Mouse (Mus musculus): ENCODE measurements around the gene Tcta. TPM values are rescaled to one million over a fixed set of nuclear protein-coding genes. Genes with fewer than 3 reads are reported as not detected.
"Not testable (repeated sequence)": the region's sequence is repeated elsewhere in the genome, so short reads cannot be mapped to it uniquely, and the experiment has no call there.

Tcta gene
- polyA plus RNA-seq, 1 experiment from 2014 or later = 20.1 TPM

- WGBS = 27% methylated on average over 2 of the region's 2 CpGs
- TF ChIP-seq CTCF (IDR thresholded peaks at IDR 0.05; ENCODE audit: low read depth) = no peak
- H3K4me1 ChIP-seq (ENCODE audit: insufficient read depth) = peaks cover 6% of the 10 kb centered on the region; the same call in 1 of the 2 replicates
Observed at GRCm38 (mm10) chr9:108271941-108272340, 34.0 kb downstream of the Tcta start.

GRCm38 (mm10) chr9:108268701-108269100, 37.3 kb downstream of the Tcta start:
- not testable (repeated sequence) for H3K4me2 ChIP-seq; H3K27ac ChIP-seq (ENCODE audit: low read depth); H3K9me3 ChIP-seq (ENCODE audit: low read depth, low read length); H3K9ac ChIP-seq; ATAC-seq (ENCODE audit: insufficient read depth); DNase-seq; H3K27me3 ChIP-seq (ENCODE audit: insufficient read depth, low read length); H3K36me3 ChIP-seq (ENCODE audit: insufficient read depth); H3K4me3 ChIP-seq (ENCODE audit: low read depth, low read length)
- 62% methylated on average over 6 of the region's 7 CpGs for WGBS
- H3K4me1 ChIP-seq (ENCODE audit: insufficient read depth) = peaks cover 20% of the 10 kb centered on the region

More at GRCm38 (mm10) chr9:108271941-108272340, 34.0 kb downstream of the Tcta start:
- Histone ChIP-seq H3K27me3 (ENCODE audit: insufficient read depth, low read length) (no peaks in the 10 kb centered on the region), H3K4me3 (ENCODE audit: low read depth, low read length) (no peak overlapping the region), H3K36me3 (ENCODE audit: insufficient read depth) (no peaks in the 10 kb centered on the region), H3K9me3 (ENCODE audit: low read depth, low read length) (no peaks in the 10 kb centered on the region), H3K9ac (no peak overlapping the region), H3K4me2 (no peak overlapping the region), H3K27ac (ENCODE audit: low read depth) (peak overlapping the region; percentile 36; the same call in 1 of the 2 replicates)
- no peak for ATAC-seq (ENCODE audit: insufficient read depth)
- no peak for DNase-seq

- no peak for TF ChIP-seq CTCF (IDR thresholded peaks at IDR 0.05; ENCODE audit: low read depth)
Observed at GRCm38 (mm10) chr9:108267691-108268090, 38.3 kb downstream of the Tcta start.

GRCm38 (mm10) chr9:108266261-108266935, 39.6 kb downstream of the Tcta start:
- Histone ChIP-seq H3K4me3 (ENCODE audit: low read depth, low read length) (no peak overlapping the region), H3K4me1 (ENCODE audit: insufficient read depth) (peaks cover 19% of the 10 kb centered on the region), H3K9me3 (ENCODE audit: low read depth, low read length) (no peaks in the 10 kb centered on the region), H3K27ac (ENCODE audit: low read depth) (no peak overlapping the region), H3K27me3 (ENCODE audit: insufficient read depth, low read length) (no peaks in the 10 kb centered on the region), H3K36me3 (ENCODE audit: insufficient read depth) (no peaks in the 10 kb centered on the region), H3K4me2 (no peak overlapping the region), H3K9ac (no peak overlapping the region)
- DNase-seq (no peak), ATAC-seq (ENCODE audit: insufficient read depth) (no peak)
- 57% methylated on average over 10 of the region's 10 CpGs for WGBS
- no peak for TF ChIP-seq CTCF (IDR thresholded peaks at IDR 0.05; ENCODE audit: low read depth)

More at GRCm38 (mm10) chr9:108267691-108268090, 38.3 kb downstream of the Tcta start:
- Histone ChIP-seq H3K36me3 (ENCODE audit: insufficient read depth) (no peaks in the 10 kb centered on the region), H3K4me3 (ENCODE audit: low read depth, low read length) (no peak overlapping the region), H3K27ac (ENCODE audit: low read depth) (peak overlapping the region; percentile 18; the same call in 1 of the 2 replicates), H3K4me2 (no peak overlapping the region), H3K9ac (no peak overlapping the region), H3K27me3 (ENCODE audit: insufficient read depth, low read length) (no peaks in the 10 kb centered on the region), H3K4me1 (ENCODE audit: insufficient read depth) (peaks cover 20% of the 10 kb centered on the region), H3K9me3 (ENCODE audit: low read depth, low read length) (no peaks in the 10 kb centered on the region)
- 56% methylated on average over 7 of the region's 7 CpGs for WGBS
- ATAC-seq (ENCODE audit: insufficient read depth) (no peak), DNase-seq (peak; percentile 34)

- H3K27ac ChIP-seq (ENCODE audit: low read depth) = peak overlapping the region; percentile 95
Observed at GRCm38 (mm10) chr9:108264191-108264921, 41.6 kb downstream of the Tcta start.

GRCm38 (mm10) chr9:108263690-108264190, 42.2 kb downstream of the Tcta start, which contains the start of gene Dag1:
TSS of gene Dag1 (minus strand) at chr9:108263958.
- Histone ChIP-seq H3K27ac (ENCODE audit: low read depth) (peak within 1 kb of the TSS; percentile 95), H3K36me3 (ENCODE audit: insufficient read depth) (no peaks in the 10 kb centered on the region), H3K4me2 (peak within 1 kb of the TSS; percentile 77), H3K4me3 (ENCODE audit: low read depth, low read length) (peak within 1 kb of the TSS; percentile 95), H3K9ac (peak within 1 kb of the TSS; percentile 88), H3K27me3 (ENCODE audit: insufficient read depth, low read length) (no peaks in the 10 kb centered on the region), H3K9me3 (ENCODE audit: low read depth, low read length) (no peaks in the 10 kb centered on the region), H3K4me1 (ENCODE audit: insufficient read depth) (peaks cover 19% of the 10 kb centered on the region)
- ATAC-seq (ENCODE audit: insufficient read depth) (peak; percentile 96), DNase-seq (peak; percentile 96)
- TF ChIP-seq CTCF (IDR thresholded peaks at IDR 0.05; ENCODE audit: low read depth) = no peak
- WGBS = 0% methylated on average over 56 of the region's 71 CpGs

More at GRCm38 (mm10) chr9:108264191-108264921, 41.6 kb downstream of the Tcta start:
- Histone ChIP-seq H3K9ac (peak overlapping the region; percentile 51), H3K36me3 (ENCODE audit: insufficient read depth) (no peaks in the 10 kb centered on the region), H3K4me1 (ENCODE audit: insufficient read depth) (peaks cover 19% of the 10 kb centered on the region), H3K9me3 (ENCODE audit: low read depth, low read length) (no peaks in the 10 kb centered on the region), H3K4me2 (peak overlapping the region; percentile 77), H3K4me3 (ENCODE audit: low read depth, low read length) (peak overlapping the region; percentile 95), H3K27me3 (ENCODE audit: insufficient read depth, low read length) (no peaks in the 10 kb centered on the region)
- DNase-seq = peak; percentile 81
- peak; percentile 15 for ATAC-seq (ENCODE audit: insufficient read depth)
- TF ChIP-seq CTCF (IDR thresholded peaks at IDR 0.05; ENCODE audit: low read depth) = no peak
- WGBS = 5% methylated on average over 10 of the region's 10 CpGs
